Comparison of ENCODE assay signal across 23 mouse cellular contexts in the genomic region with DNA sequence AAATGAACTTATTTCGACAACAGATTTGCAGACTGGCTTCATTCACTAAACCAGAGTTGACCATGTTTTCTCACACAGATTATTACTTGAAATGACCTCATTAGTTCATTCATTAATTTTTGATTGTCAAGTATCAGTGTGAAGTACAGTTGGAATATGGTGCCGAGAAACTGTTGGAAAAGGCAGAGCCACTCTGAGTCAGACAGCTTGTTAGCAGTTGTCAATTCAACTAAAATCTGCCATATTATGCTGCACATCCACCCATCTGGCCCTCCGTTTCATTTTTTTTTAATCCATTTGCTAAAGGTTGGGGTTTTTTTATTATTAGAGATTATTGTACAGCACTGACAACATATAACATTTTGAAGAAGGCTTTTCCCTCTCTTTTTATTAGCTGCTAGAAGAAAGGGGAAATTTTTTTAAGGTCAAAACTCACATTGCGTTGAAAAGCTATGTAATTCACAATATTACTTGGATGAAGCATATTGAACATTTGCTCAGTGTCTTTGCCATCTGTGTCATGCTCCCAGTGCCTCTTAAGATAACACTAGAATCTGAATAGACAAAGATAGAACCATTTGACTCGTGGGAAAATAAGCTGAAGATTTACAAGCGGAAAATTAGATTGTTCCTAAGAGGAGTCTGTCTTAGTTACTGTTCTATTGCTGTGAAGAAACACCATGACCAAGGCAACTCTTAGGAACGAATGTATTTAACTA.
DNase-seq lines count a peak whose midpoint lies in the region; ATAC-seq and TF ChIP-seq lines count a peak whose summit lies in the region.
"Had no signal": no experiment of that assay in that cellular context is flagged by ENCODE, and none has a peak within 500 bp of the region (broad histone marks: within the 10 kb centered on the region; RNA-seq: fewer than 3 reads in every experiment).

No protein-coding gene starts in this region.

- TF ChIP-seq CTCF in brain, embryonic 14.5 days (IDR thresholded peaks at IDR 0.05; ENCODE audit: borderline replicate concordance, extremely low read depth, insufficient read depth, insufficient read length) = no peak
- TF ChIP-seq CTCF in forebrain, postnatal 0 days (IDR thresholded peaks at IDR 0.05; ENCODE audit: low read depth) = no peak

- H3K27me3 ChIP-seq in forebrain, embryonic 15.5 days = no peaks in the 10 kb centered on the region
- H3K27me3 ChIP-seq in forebrain, embryonic 12.5 days = no peaks in the 10 kb centered on the region
- no peaks in the 10 kb centered on the region for H3K27me3 ChIP-seq in forebrain, postnatal 0 days (ENCODE audit: insufficient read depth, low read length)
- H3K27me3 ChIP-seq: embryonic facial prominence, embryonic 12.5 days; embryonic facial prominence, embryonic 15.5 days; hindbrain, embryonic 13.5 days; intestine, embryonic 15.5 days had no signal

- WGBS in forebrain, embryonic 15.5 days = 71% methylated on average over 7 of the region's 7 CpGs
- 86% methylated on average over 7 of the region's 7 CpGs for WGBS in forebrain, embryonic 12.5 days
- 59% methylated on average over 7 of the region's 7 CpGs for WGBS in forebrain, postnatal 0 days

- no peak overlapping the region for H3K4me2 ChIP-seq in forebrain, embryonic 15.5 days (replicated peaks)
- H3K4me2 ChIP-seq in forebrain, embryonic 12.5 days = no peak overlapping the region
- H3K4me2 ChIP-seq in forebrain, postnatal 0 days (ENCODE audit: low read depth) = no peak overlapping the region
- H3K4me2 ChIP-seq: embryonic facial prominence, embryonic 12.5 days; embryonic facial prominence, embryonic 15.5 days; heart, embryonic 11.5 days; hindbrain, embryonic 13.5 days; intestine, embryonic 15.5 days had no signal

- H3K9ac ChIP-seq in forebrain, embryonic 15.5 days (replicated peaks) = no peak overlapping the region
- H3K9ac ChIP-seq in forebrain, embryonic 12.5 days = no peak overlapping the region
- no peak overlapping the region for H3K9ac ChIP-seq in forebrain, postnatal 0 days
- H3K9ac ChIP-seq: embryonic facial prominence, embryonic 12.5 days; embryonic facial prominence, embryonic 15.5 days; hindbrain, embryonic 13.5 days; intestine, embryonic 15.5 days had no signal

- no peak for TF ChIP-seq POLR2A in brain, embryonic 14.5 days (IDR thresholded peaks at IDR 0.05; ENCODE audit: borderline replicate concordance, extremely low read depth, insufficient read depth, insufficient read length, poor library complexity, severe bottlenecking)

- H3K4me1 ChIP-seq in forebrain, embryonic 15.5 days = no peaks in the 10 kb centered on the region
- no peaks in the 10 kb centered on the region for H3K4me1 ChIP-seq in forebrain, embryonic 12.5 days
- H3K4me1 ChIP-seq in forebrain, postnatal 0 days (ENCODE audit: insufficient read depth) = no peaks in the 10 kb centered on the region
- H3K4me1 ChIP-seq: embryonic facial prominence, embryonic 12.5 days; embryonic facial prominence, embryonic 15.5 days; hindbrain, embryonic 10.5 days; hindbrain, embryonic 13.5 days; intestine, embryonic 15.5 days had no signal

- H3K36me3 ChIP-seq in forebrain, embryonic 15.5 days = no peaks in the 10 kb centered on the region
- H3K36me3 ChIP-seq in forebrain, embryonic 12.5 days (replicated peaks) = no peaks in the 10 kb centered on the region
- no peaks in the 10 kb centered on the region for H3K36me3 ChIP-seq in forebrain, postnatal 0 days (ENCODE audit: insufficient read depth)
- H3K36me3 ChIP-seq: embryonic facial prominence, embryonic 12.5 days; embryonic facial prominence, embryonic 15.5 days; hindbrain, embryonic 10.5 days; hindbrain, embryonic 13.5 days; intestine, embryonic 15.5 days had no signal

- H3K4me3 ChIP-seq in forebrain, embryonic 15.5 days = no peak overlapping the region
- no peak overlapping the region for H3K4me3 ChIP-seq in forebrain, embryonic 12.5 days (replicated peaks)
- no peak overlapping the region for H3K4me3 ChIP-seq in forebrain, postnatal 0 days (ENCODE audit: low read depth, low read length)
- H3K4me3 ChIP-seq: embryonic facial prominence, embryonic 12.5 days; embryonic facial prominence, embryonic 15.5 days; hindbrain, embryonic 10.5 days; hindbrain, embryonic 13.5 days; intestine, embryonic 15.5 days had no signal

- peak overlapping the region; percentile 71 for H3K27ac ChIP-seq in forebrain, embryonic 15.5 days (replicated peaks)
- no peak overlapping the region for H3K27ac ChIP-seq in forebrain, embryonic 12.5 days
- H3K27ac ChIP-seq in forebrain, postnatal 0 days (ENCODE audit: low read depth, low read length) = no peak overlapping the region
- H3K27ac ChIP-seq: embryonic facial prominence, embryonic 12.5 days; embryonic facial prominence, embryonic 15.5 days; hindbrain, embryonic 10.5 days; hindbrain, embryonic 13.5 days; intestine, embryonic 15.5 days had no signal

- peak; percentile 92 for ATAC-seq in forebrain, embryonic 15.5 days (replicated peaks)
- no peak for ATAC-seq in forebrain, embryonic 12.5 days (ENCODE audit: low FRiP score)
- peak; percentile 83 for ATAC-seq in forebrain, postnatal 0 days
- ATAC-seq: CD4-positive, CD25-positive, alpha-beta regulatory T cell, adult 4 months; hindbrain, embryonic 16.5 days; intestine, embryonic 15.5 days had no signal

- no peaks in the 10 kb centered on the region for H3K9me3 ChIP-seq in forebrain, embryonic 15.5 days
- no peaks in the 10 kb centered on the region for H3K9me3 ChIP-seq in forebrain, embryonic 12.5 days
- no peaks in the 10 kb centered on the region for H3K9me3 ChIP-seq in forebrain, postnatal 0 days (ENCODE audit: low read length)
- H3K9me3 ChIP-seq: embryonic facial prominence, embryonic 12.5 days; embryonic facial prominence, embryonic 15.5 days; hindbrain, embryonic 10.5 days; hindbrain, embryonic 13.5 days; intestine, embryonic 15.5 days had no signal

- peak; percentile 29 for DNase-seq in layer of hippocampus, adult 9-10 months (ENCODE audit: low spot score)
- DNase-seq in layer of hippocampus, postnatal 36 days = no peak
- DNase-seq in brain, embryonic 14.5 days (ENCODE audit: low read depth) = peak; percentile 74
- peak; percentile 54 for DNase-seq in forebrain, postnatal 0 days
- DNase-seq in ovary, postnatal 14 days (ENCODE audit: low spot score) = no peak
- DNase-seq in embryo, embryonic 10 days (ENCODE audit: low spot score) = no peak
- DNase-seq: adrenal gland, adult 2 months; adrenal gland, postnatal 14 days; cerebellum, adult 18-20 months; cerebellum, adult 9-10 months; cerebellum, postnatal 14 days; gastrocnemius, postnatal 10 days; gastrocnemius, postnatal 36 days had no signal

Comparison
In these comparisons a context has a peak if more than half of its experiments do, and no peak if none do; other contexts are left out.
1. DNase-seq: peak in layer of hippocampus, adult 9-10 months (single experiment), brain, embryonic 14.5 days (single experiment) and forebrain, postnatal 0 days (single experiment); none in layer of hippocampus, postnatal 36 days (0 of 2), ovary, postnatal 14 days (single experiment) and embryo, embryonic 10 days (single experiment).